Mouse (Mus musculus) hindlimb bud, embryonic 11.5 days (tissue): ENCODE measurements at regions not wholly inside any gene's neighbourhood (a gene's known extent, or its start where the extent isn't known, plus 50 kb on each side); places are given as distances from the start of the nearest gene placed in this dataset.
"Not testable (repeated sequence)": the region's sequence is repeated elsewhere in the genome, so short reads cannot be mapped to it uniquely, and the experiment has no call there.

Source experiments
- DNase-seq: peaks from one replicate; pipeline ENCODE4 v3.0.0-alpha.2; 2012; ENCODE audit warnings: low read depth, low spot score; ENCODE audit errors: extremely low spot score

DNA sequence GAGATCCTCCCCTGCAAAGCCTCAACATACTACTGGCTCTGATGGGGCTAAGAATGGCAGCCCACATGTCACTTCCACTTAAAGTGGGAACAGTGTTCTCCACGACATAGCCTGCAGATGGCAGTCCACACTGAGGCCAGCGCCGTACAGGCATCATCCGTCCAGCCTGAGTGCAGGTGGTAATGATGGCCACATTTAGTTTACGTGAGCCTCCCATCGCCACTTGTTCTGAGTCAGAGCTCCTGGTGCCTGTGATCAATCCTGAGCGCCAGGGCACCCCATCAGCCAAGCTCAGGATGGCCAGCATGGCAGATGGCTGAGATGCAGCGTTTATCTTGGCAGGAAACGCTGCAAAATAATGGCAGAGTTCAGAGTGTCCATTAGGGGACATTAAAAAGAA lies 159.6 kb downstream of the Adgrd1 start:
- no peak for DNase-seq

DNA sequence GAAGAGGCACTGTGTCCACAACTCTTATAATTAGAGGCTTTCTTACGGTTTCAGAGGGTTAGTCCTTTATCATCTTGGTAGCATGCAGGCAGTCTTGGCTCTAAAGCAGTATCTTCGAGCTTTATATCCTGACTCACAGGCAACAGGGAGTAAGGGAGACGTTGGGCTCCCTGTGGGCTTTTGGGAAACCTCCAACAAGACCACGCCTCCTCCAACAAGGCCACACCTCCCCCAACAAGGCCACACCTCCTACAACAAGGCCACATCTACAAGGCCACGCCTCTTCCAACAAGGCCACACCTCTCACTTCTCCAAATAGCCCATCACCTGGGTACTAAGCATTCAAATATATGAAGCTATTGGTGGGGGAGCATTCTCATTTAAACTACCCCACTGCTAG lies 160.7 kb downstream of the Adgrd1 start:
- DNase-seq, result no peak

DNA sequence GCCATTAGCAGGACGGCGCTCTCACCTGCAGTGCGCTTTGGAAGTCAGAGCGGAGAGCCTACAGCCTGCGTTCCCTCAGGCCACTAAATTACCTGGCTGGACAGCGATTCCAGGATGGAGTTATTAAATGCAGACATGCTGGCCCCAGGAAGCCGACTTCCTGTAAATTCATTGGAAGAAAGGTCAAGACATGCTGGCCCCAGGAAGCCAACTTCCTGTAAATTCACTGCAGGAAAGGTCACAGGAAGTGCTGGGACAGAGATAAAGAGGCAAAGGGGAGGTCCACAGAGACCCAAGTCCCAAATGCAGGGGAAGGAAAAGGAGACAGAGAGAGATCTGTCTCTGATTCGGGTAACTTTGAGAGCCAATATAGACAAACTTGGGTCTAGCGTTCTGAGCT lies 164.1 kb downstream of the Adgrd1 start:
- no peak for DNase-seq

DNA sequence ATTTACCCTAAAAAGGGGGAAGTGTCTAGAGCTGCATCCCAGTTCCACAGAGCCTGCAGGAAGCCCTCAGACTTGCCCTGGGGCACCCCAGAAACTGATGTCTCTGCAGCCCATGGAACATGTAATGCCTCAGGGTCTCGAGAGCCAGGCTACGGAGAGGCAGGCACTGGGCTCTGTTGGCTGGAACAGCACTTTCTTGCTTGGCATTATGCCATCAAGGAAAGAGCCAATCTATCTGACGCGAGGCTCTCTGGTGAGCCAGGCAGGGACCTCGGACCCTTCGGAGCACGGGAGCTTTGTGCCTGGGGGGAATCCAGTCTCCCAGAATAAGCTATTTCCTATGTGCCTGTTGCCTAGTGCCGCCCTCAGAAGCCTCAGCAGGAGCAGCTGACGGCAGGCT lies 166.6 kb downstream of the Adgrd1 start:
- DNase-seq, result no peak

DNA sequence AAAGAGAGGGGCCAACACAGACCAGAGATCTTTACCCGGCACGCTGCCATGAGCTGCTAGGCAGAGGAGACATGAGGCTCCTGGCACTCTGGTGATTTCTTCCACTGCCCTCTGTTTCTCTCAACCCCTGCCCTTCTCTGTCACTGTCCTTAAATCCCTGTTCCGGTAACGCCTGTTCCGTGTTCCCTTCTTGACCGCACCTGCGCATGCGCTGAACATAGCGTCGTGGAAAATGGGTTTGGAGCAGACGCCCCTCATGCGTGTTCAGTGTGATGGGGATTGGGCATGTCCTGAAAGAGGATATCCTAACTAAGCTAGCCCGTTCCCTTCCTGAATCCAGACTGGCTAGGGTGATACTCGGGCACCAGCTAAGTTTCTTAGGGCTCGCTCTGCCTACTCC lies 167.8 kb downstream of the Adgrd1 start:
- DNase-seq, result no peak

DNA sequence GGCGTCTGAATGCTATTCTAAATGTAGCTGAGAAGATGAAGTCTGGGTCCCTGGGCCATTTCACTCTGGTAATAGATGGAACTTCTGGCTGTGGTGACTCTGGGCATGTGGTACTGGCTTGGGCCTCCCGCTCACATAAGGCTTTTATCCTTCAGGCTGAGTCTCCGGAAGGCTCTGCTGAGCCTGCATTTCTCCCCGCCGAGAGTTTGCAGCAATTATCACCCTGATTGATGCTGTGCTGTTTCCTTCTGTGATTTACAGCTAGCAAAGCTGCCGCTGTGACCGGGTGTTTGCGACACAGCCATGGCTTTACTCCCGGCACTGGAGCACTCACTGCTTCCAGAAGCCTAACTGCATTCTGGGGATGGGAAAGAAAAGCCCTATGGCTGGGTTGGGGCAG lies 171.9 kb downstream of the Adgrd1 start:
- DNase-seq, result peak; percentile 28

DNA sequence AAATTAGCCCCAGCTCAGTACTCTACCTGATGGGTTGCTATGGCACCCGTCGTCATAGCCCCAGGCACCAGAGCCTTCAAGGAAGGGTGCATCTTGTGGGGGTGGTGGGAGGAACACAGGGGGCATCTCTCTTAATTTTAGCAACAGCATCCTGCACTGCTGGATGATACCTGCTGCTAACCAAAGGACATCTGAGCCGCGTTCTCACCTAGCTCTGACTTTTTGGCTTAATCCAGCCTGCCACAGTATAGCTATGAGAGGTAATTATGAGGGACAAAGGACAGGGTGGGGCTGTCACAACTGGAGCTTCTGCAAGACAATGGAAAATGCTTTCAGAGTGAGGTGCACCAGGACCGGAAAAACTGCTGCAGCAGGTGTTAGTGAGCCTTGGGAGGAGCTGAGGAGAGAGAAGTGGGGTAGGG lies 173.5 kb downstream of the Adgrd1 start:
- no peak for DNase-seq

DNA sequence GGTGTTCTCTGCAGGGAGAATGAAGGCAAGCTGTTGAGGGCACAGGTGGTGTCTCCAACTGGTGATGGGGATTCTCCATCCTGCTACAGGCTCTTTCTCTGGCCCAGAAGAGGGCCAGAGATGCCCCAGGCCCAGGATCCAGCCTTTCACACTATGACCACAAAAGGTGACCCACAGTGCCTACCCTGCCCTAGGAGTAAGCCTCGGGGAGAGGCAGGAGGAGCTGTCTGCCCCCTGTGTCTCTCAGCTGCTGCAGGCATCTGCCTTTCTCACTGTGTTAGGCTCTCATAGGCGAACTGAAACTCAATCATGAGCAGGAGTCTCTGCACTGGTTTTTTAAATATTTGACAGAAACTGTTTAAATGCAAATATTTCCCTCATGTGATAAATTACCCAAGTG lies 184.9 kb downstream of the Adgrd1 start:
- no peak for DNase-seq

DNA sequence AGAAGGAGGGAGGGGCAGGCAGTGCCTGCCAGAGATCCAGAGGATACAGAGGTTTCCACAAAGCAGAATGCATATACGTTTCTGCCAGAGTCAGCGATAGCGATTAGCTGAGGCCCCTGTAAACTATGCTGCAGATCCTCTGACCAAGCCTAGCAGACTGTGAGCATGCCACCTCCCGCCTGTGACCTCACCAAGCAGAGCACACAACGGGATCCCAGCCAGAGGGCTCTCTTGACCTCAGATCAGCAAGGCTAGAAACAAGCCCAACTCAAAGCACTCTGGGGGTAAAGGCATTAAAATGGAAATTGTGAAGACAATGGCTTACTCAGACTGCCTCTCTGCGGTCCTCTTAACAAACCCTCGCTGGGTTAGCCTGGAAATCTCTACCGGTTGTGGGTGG lies 185.6 kb downstream of the Adgrd1 start:
- no peak for DNase-seq

DNA sequence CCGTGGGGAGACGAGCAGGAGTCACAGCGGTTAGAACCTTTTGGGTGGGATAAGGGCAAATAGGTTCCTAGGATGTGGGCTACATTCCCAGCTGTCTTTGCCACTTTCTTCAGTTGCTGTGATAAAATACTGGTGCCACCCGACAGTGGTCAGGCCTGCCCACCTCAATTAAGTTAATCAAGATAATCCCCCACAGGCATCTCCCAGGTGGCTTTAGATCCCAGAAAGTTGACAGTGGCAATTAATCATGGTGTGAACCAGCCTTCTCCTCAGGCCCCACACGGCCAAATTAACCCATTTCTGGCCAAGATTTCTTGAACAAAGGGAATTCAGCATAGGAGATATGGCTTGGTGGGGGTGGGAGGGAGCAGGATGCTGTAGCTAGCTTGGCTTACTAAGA lies 186.3 kb downstream of the Adgrd1 start:
- DNase-seq, result no peak

DNA sequence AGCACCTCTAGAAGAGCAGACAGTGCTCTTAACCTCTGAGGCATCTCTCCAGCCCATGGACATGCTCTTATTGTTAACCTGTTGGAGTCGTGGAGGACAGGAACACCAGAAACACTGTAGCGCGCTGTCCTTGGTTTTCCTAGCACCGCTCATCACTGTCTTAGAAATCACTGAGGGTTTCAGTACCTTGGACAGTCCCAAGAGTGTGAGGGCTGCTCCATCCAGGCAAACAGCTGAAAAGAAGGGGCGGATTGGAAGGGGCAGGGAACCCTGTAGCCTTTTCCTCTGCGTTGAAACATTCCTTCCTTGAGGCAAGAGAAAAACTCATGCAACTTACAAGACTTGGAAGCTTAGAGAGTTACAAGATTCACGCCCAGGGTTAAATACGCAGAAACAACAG lies 190.9 kb downstream of the Adgrd1 start:
- peak; percentile 73 for DNase-seq

DNA sequence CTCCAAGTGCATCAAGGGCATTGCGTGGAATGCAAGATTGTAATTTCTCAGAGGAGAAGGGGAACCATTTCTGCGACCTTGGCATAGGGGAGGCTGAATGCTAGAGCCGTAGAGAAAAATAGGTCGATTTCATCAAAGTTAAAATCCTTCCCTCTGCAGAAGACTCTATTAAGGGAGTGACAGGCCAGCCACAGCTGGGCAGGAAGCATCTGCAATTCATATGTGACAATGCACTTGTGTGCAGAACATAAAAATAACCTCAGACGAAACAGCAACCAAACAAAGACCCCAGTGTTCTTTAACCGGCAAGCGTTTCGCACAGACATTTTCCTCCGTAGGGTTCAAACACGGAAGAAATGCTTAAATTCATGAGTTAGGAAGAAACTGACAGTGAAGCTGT lies 196.3 kb downstream of the Adgrd1 start:
- not testable (repeated sequence) for DNase-seq

DNA sequence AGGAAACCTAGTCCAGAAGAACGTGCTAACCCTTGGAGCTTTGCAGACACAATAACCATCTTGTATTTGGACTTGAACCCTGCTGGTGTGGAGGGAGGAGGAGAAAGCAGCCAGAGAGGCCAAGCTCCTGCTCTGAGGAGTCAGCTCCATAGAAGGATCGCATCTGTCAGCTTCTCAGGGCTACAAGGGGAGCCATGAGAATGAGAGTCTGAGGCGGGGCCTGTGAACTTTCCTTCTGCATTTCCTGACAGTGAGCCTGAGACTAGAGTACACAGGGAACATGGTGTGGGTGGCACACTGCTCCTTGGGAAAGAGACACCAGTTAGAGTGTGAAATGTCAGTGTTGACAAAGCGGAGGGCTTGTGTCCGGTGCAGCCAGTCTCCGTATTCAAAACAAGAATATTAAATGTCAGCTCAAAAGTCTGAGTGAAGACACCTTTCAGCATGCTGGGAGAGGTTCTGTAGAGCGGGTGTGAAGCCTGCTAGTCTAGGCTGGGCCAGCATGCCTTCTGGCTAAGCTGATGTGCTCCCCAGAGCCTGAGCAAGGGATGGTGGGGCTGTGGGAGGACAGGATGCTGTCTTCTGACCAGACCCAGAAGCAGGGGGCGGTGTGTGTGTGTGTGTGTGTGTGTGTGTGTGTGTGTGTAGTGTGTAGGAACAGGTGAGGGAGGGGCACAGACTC lies 198.5 kb downstream of the Adgrd1 start:
- DNase-seq, result not testable (repeated sequence)

DNA sequence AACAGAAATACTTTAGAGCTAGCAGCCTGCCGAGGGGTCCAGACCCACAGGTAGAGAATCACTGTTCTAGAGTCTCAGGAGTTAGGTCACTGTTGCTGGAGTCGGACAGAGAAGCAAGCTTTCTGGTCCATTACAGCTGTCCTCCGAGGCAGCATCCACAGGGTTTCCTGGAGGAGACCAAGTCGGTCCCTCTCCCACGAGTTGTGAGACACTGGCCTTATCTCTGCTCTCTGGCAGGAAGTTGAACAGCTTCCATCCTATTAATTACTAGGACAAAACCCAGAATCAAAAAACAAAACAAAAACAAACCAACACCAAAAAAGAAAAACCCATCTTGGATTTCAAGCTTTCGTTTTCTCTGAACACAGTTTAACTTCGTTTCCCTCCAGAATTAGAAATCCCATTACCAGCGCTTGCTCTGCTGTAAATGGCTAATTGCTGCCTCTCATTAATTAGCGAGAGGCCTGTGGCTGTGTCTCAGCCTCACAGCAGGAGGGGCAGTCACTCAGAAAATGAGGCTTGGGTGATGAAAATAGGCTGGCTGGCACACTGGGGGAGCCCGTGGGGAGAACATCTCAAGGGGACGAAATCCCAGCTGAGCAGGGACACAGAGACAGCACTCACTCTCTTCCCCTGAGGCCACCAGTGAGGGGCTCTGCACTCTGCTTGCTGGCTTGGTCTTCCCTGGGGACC lies 201.3 kb downstream of the Adgrd1 start:
- DNase-seq, result no peak

DNA sequence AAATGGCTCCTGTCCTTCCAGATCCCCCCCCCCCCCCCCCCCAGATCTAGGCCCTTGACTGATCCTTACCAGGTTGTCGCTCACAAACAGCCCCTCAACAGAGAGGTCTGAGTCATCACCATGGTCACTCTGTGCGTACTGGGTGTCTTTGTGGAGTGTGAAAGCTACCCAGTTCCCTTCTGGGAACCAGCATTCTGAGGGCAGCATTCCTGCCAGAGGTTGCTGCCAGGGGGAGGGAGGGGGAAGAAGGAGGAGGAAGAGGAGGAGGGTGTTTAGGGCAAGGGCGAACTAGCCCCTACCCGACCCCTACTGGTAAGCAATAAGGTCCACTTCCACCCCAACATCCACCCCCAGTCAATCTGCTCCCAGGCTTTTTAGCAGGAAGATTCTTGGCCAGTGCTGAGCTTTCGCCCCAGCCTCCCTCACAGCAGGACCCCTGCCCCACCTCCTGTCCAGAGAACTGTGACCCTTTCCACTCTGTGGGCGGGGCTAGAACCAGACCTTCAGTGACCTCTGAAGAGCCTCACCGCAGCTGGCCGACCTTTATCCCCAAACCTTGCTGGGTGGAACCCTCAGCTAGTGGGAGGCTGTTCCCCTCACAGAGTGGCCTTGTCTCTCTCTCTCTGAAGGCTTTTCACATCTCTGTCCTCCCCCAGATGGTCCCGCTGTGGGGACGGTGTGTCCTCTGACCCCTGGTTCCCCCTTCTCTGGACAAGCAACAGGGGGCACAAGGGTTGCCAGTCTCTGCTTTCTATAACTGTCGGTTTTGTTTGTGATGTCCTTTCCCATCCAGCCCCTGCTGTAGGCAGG lies 202.2 kb upstream of the Sfswap start:
- no peak for DNase-seq

DNA sequence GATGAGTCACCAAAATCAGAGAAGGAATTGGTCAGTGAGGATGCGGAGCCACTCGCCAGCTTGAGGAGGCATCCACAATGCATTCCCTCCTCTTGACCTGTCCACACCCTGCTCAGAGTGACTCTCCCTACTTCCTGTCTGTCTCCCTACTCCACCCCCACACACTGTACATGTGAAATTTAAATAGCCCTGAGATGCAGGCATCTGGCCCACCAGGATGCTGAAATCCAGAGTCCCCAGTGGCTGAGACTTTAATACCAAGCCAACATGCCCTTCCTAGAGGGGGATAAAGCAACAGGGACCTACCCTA lies 201.6 kb upstream of the Sfswap start:
- DNase-seq, result no peak

DNA sequence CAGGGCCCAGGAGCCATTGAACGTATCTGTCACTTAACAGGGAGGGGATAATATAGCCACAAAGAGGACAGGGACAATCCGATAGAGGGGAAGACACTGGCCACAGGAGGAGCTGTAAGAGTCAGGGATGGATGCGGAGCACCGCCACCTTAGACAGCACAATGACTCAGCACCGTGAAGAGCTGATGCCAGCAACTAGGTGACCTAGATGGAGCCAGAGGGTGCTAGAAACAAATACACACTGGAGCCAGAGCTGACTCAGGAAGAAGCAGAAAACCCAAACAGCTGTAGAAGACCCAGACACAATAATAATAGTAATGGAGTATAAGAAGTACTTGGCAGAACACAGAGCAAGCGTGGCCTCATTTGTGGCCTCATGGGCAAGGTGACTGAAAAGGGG lies 200.6 kb upstream of the Sfswap start:
- DNase-seq, result no peak

DNA sequence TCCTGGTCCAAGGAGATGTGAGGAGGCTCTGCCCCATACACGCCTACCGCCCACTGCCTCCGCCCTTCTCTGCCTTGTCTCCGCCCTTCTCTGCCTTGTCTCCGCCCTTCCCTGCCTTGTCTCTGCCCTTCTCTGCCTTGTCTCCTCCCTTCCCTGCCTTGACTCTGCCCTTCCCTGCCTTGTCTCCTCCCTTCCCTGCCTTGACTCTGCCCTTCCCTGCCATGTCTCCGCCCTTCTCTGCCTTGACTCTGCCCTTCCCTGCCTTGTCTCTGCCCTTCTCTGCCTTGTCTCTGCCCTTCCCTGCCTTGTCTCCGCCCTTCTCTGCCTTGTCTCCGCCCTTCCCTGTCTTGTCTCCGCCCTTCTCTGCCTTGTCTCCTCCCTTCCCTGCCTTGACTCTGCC lies 185.4 kb upstream of the Sfswap start:
- DNase-seq, result no peak

DNA sequence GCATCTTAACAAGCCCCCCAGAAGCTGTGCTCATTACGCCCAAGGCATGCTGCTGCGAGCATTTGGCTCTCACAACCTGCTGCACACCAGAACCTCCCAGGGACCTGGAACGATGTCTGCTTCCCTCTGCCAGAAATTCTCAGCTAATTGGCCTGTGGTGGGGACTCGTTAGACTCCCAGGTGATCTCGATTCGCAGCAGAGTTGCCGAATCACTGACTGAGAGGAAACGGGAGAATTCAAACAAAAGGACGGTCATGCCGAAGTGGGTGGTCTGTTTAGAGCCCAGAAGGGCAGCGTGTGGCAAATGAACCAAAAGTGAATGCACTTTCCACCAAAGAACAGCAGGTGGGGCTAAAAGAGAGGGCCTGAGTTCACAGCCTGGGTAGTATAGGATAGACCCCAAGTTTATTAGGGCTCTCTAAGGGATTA lies 169.9 kb upstream of the Sfswap start:
- no peak for DNase-seq

DNA sequence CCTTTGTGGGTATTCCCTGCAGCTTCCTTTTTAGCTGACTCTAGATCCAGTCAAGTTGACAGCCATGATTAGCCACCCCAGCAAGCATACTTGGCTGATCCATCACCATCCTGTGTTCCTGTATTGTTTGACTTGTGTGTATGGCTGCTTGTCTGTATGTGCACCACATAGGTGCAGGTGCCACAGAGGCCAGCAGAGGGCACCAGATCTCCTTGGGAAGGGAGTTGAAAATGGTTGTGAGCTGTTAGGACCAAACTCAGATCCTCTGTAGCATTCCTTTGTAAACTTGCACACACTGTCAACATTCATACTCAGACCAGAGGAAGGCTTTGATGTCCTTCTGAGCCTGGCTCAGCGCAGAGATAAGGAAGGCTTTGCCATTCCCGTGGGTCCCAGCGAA lies 169.0 kb upstream of the Sfswap start:
- DNase-seq, result no peak

DNA sequence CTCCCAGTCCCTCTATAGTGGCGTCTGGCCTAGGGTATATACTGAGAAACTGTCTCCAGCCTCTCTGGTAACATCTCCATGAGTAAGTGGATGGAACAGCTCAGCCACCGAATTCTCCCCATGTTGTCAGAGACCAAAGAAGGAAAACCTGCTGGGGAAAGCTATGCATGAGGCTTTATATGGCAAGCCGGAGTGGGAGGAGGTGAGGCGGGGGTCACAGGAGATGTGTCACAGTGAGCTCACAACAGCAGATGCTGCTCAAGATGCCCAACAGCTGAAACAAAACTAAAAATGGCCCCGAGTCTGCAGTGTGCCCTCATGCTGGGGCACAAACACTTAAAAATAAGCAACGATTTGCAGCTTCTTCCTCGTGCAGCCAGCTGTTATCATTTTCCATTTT lies 162.5 kb upstream of the Sfswap start:
- no peak for DNase-seq

DNA sequence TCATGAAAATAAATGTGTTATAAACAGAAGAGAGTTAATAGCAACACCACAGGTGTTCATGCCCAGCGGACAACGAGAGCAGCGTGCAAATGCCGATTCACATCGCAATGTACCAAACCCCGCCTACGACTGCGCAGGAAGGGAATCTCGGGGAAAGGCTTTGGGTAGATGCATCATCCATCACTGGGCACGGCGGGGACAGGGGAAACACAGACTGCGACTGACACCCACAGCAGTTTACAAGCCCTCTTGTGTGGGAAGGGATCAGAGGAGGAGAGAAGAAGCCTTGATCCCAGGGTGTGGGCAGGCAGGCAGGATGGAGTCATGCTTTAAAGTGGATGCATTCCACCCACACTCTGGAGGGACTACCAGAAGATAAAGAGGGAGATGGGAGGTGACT lies 157.0 kb upstream of the Sfswap start:
- no peak for DNase-seq
